Mouse (Mus musculus) bone marrow, adult 2 months (tissue): ENCODE measurements at regions not wholly inside any gene's neighbourhood (a gene's known extent, or its start where the extent isn't known, plus 50 kb on each side); places are given as distances from the start of the nearest gene placed in this dataset.

Source experiments
- CTCF ChIP-seq: fragments of 200-500 bp; IDR thresholded peaks from 2 replicates; pipeline ENCODE4 v1.5.1; 2011; ENCODE audit warnings: low read length, control low read depth; ENCODE audit not compliant: control insufficient read depth, insufficient read depth
- POLR2A ChIP-seq: fragments of 200-500 bp; IDR thresholded peaks from 2 replicates; pipeline ENCODE4 v1.6.1; 2011; ENCODE audit warnings: low read depth, mild to moderate bottlenecking, control low read depth, low read length, borderline replicate concordance; ENCODE audit not compliant: control insufficient read depth

GRCm38 (mm10) chr3:103429227-103429788, 145.7 kb upstream of the Syt6 start:
- TF ChIP-seq CTCF (peak; percentile 51), POLR2A (no peak)
